Mouse (Mus musculus): ENCODE data around the gene Phf6.
"Not testable (repeated sequence)": the region's sequence is repeated elsewhere in the genome, so short reads cannot be mapped to it uniquely, and the experiment has no call there.

Gene Phf6

DNA sequence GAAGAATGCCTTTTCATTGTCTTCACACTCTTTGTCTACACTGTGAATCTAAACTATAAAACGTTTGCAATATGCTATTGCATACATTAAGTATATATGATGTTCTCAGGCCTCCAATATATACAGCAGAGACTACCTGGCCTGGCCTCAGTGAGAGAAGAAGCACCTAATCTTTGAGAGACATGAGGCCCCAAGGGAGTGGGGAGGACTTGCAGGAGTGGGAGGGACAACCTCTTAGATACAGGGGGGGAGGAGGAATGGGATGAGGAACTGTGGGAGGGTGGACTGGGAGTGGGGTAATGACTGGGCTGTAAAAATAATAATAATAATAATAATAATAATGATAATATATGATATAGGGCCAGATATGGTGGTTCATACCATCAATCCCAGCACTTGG is 66.5 kb downstream of the Phf6 start:
- DNase-seq (ENCODE audit: low spot score) = no peak

DNA sequence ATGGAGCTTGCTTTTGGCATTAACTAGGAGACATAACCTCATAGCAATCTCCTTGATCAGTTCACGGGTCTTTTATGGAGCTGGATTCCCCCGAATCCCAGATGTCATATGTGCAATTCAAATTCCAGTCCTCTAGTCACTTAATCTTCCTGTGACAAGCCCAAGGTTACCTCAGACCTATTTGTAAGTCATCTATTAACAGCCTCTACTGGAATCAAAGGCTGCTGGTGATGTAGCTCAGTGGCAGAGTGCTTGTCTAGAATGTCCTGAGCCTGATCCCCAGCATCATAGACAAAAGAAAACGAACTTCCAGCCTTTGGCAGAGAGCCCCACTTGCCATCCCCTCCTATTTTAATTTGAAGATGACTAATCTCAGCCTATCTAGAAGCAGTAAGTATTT is 69.3 kb downstream of the Phf6 start:
- no peak for DNase-seq (ENCODE audit: low spot score)

DNA sequence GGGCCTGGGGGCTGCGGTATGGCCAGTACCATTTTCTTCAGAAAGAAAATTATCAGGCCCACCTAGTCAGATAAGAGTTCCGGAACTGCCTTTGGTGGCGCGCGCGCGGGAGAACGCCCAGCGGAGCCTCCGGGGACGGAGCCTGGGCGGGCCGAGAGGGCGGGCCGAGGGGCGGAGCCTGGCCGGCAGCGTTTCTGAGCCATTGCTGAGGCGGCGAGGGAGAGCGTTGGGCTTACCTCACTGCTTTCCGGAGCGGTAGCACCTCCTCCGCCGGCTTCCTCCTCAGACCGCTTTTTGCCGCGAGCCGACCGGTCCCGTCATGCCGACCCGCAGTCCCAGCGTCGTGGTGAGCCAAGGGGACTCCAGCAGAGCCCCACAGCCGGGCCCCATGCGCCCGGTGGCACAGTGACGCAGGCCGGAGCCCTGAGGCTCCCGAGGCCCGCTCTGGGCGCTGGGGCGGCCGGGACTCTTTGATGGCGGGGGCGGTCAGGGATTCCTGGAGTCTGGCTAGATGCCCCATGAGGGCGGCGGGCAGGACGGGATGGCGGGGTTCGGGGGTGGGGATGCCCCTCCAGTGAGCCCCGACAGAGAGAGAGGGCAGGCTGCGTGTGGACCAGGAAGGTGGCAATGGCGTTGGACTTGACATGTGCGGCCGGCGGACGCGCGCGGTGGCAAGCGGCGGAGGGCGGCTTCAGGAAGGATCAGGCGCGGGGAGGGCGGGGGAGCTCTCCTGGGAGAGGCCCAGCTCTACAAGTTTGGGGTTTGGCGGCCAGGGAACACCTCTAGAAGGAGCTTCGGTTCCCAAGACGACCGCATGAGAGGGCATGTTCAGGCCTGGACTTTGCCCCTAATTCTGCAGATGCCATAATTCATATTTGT is 76.1 kb downstream of the Phf6 start, which contains the start of gene Hprt:
Gene Hprt, plus strand, starts transcription at position 233 of the 879 bp plus-strand sequence.
- peak; percentile 82 for DNase-seq (ENCODE audit: low spot score)

DNA sequence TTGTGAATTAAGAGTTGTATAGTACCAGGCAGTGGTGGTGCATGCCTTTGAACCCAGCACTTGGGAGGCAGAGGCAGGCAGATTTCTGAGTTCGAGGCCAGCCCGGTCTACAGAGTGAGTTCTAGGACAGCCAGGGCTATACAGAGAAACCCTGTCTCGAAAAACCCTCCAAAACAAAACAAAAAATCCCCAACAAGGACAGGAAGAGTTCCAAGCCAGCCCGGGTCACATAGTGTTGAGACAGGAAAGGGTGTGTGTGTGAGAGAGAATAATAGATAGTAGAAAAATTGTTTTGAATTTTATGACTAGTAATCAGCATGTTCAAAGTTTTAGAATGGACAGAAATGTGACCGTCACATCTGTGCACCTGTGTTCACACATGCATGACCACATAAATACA is 82.7 kb downstream of the Phf6 start:
- not testable (repeated sequence) for DNase-seq (ENCODE audit: low spot score)

DNA sequence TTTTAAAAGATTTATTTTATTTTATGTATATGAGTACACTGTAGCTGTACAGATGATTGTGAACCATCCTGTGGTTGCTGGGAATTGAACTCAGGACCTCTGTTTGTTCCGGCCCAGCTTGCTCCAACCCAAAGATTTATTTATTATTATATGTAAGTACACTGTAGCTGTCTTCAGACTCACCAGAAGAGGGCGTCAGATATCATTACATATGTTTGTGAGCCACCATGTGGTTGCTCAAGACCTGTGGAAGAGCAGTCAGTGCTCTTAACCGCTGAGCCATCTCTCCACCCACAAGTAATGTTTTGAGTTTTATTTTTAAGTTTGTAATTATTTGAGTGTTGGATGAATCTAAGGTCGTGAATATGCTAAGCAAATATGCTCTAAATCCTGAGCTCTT is 92.8 kb downstream of the Phf6 start:
- not testable (repeated sequence) for DNase-seq (ENCODE audit: low spot score)

DNA sequence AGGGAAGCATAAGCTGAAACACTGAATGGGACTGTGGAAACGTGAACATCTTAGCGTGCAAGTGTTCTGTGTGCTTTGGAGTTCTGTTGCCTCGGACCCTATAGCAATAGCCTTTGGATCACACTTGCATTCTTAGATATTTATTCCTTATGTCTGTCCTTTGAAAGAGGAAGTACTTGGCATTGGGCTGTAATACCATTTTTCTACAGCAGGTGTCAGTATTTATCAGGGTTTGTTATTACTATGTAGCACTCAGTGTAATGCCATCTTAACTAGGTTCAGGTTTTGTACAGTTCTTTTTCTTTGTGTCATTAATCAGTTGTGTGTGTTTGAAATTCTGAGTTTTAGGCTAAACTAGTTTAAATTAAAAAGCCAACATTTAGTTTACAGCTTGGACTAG is 94.0 kb downstream of the Phf6 start:
- peak; percentile 67 for DNase-seq (ENCODE audit: low spot score)
